Comparison of ENCODE assay signal across 17 mouse cellular contexts in the genomic region with DNA sequence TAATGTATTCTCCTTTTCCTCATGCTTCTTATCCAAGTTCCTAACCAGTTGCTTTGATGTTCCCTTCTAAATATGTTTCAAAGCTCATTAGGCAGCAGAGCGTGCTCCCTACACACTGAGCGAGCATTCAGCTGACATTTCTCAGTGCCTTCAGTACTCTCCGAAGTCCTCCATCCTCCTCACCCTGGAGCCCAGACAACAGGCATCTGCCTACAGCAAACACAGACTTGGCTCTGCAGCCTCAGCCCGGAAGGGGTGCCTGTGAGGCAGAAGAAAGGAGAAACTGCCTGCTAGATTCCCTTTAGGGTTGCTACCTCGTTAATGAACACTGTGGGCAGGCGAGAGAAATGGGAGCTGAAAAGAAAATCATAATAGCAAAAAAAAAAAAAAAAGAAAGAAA. TPM values are rescaled to one million over a fixed set of nuclear protein-coding genes. Genes with fewer than 3 reads are reported as not detected.
DNase-seq lines count a peak whose midpoint lies in the region; ATAC-seq and TF ChIP-seq lines count a peak whose summit lies in the region.
"Had no signal": no experiment of that assay in that cellular context is flagged by ENCODE, and none has a peak within 500 bp of the region (broad histone marks: within the 10 kb centered on the region; RNA-seq: fewer than 3 reads in every experiment).

No protein-coding gene starts in this region.

- peak overlapping the region; percentile 33; the same call in 1 of the 2 replicates for H3K27ac ChIP-seq in layer of hippocampus, adult 2 months
- H3K27ac ChIP-seq in forebrain, embryonic 13.5 days: no peak overlapping the region
- no peak overlapping the region for H3K27ac ChIP-seq in kidney, embryonic 16.5 days (ENCODE audit: low read length)
- H3K27ac ChIP-seq: kidney, embryonic 15.5 days; limb, embryonic 15.5 days; neural tube, embryonic 13.5 days had no signal

- H3K27me3 ChIP-seq in forebrain, embryonic 13.5 days: no peaks in the 10 kb centered on the region
- H3K27me3 ChIP-seq in kidney, embryonic 16.5 days (ENCODE audit: insufficient read depth, low read length): no peaks in the 10 kb centered on the region
- H3K27me3 ChIP-seq: kidney, embryonic 15.5 days; limb, embryonic 15.5 days; neural tube, embryonic 13.5 days had no signal

- 18% methylated on average over 6 of the region's 6 CpGs for WGBS in forebrain, embryonic 13.5 days
- 64% methylated on average over 6 of the region's 6 CpGs for WGBS in kidney, embryonic 16.5 days

- peak in 1 of 2 experiments; percentile 14 for DNase-seq in layer of hippocampus, adult 2 months (ENCODE audit: low spot score in 2 of 2)
- DNase-seq in layer of hippocampus, adult 9-10 months (ENCODE audit: low spot score): no peak
- peak; percentile 22 to 27 for DNase-seq in layer of hippocampus, postnatal 10 days (ENCODE audit: low spot score in 2 of 2)
- peak; percentile 46 for DNase-seq in right cerebral cortex, adult 18-20 months
- no peak for DNase-seq in adrenal gland, adult 2 months
- DNase-seq: adrenal gland, postnatal 14 days; heart, adult 18-20 months; liver, postnatal 0 days; lung, postnatal 4 days had no signal

- H3K4me2 ChIP-seq in forebrain, embryonic 13.5 days: 0 out of 2 replicates have a peak overlapping the region, but pooled peaks have one; percentile 2
- H3K4me2 ChIP-seq in kidney, embryonic 16.5 days (replicated peaks; ENCODE audit: low read depth, low read length): no peak overlapping the region
- H3K4me2 ChIP-seq: kidney, embryonic 15.5 days; limb, embryonic 15.5 days; neural tube, embryonic 13.5 days had no signal

- H3K9me3 ChIP-seq in forebrain, embryonic 13.5 days (replicated peaks): no peaks in the 10 kb centered on the region
- H3K9me3 ChIP-seq in kidney, embryonic 16.5 days (ENCODE audit: low read length): no peaks in the 10 kb centered on the region
- H3K9me3 ChIP-seq: kidney, embryonic 15.5 days; limb, embryonic 15.5 days; neural tube, embryonic 13.5 days had no signal

- H3K9ac ChIP-seq in forebrain, embryonic 13.5 days: no peak overlapping the region
- no peak overlapping the region for H3K9ac ChIP-seq in kidney, embryonic 16.5 days (replicated peaks; ENCODE audit: low read length)
- H3K9ac ChIP-seq: kidney, embryonic 15.5 days; limb, embryonic 15.5 days; liver, postnatal 0 days; neural tube, embryonic 13.5 days had no signal

- no peaks in the 10 kb centered on the region for H3K36me3 ChIP-seq in forebrain, embryonic 13.5 days (ENCODE audit: poor library complexity, severe bottlenecking)
- no peaks in the 10 kb centered on the region for H3K36me3 ChIP-seq in kidney, embryonic 16.5 days (ENCODE audit: insufficient read depth, low read length)
- H3K36me3 ChIP-seq: kidney, embryonic 15.5 days; limb, embryonic 15.5 days; neural tube, embryonic 13.5 days had no signal

- ATAC-seq in forebrain, embryonic 13.5 days: peak; percentile 65; the same call in 1 of the 2 replicates
- no peak for ATAC-seq in kidney, embryonic 16.5 days (ENCODE audit: low FRiP score, low TSS enrichment)
- ATAC-seq: CD4-positive, CD25-positive, alpha-beta regulatory T cell, adult 4 months; inflammation-experienced regulatory T-cells, adult 6 months; liver, postnatal 0 days had no signal

- 0 out of 2 replicates have a peak overlapping the region, but pooled peaks have one; percentile 6 for H3K4me3 ChIP-seq in layer of hippocampus, adult 2 months
- no peak overlapping the region for H3K4me3 ChIP-seq in forebrain, embryonic 13.5 days
- H3K4me3 ChIP-seq in kidney, embryonic 16.5 days (ENCODE audit: low read length): no peak overlapping the region
- H3K4me3 ChIP-seq: kidney, embryonic 15.5 days; limb, embryonic 15.5 days; neural tube, embryonic 13.5 days had no signal

- peak; percentile 51 for TF ChIP-seq CTCF in layer of hippocampus, adult 2 months (conservative IDR thresholded peaks at IDR 0.05)

- H3K4me1 ChIP-seq in forebrain, embryonic 13.5 days: peaks cover 20% of the 10 kb centered on the region
- H3K4me1 ChIP-seq in kidney, embryonic 16.5 days (ENCODE audit: insufficient read depth, low read length): no peaks in the 10 kb centered on the region
- H3K4me1 ChIP-seq: kidney, embryonic 15.5 days; limb, embryonic 15.5 days had no signal

RNA-seq across cellular contexts. Expression of gene Kcna3, which starts 57.2 kb away (rescaled TPM):
- total RNA-seq in layer of hippocampus, adult 2 months (2021): 10 to 100 TPM; 21.1 to 21.4 TPM
- polyA plus RNA-seq in forebrain, embryonic 13.5 days (2015; fragmentation: Nextera tagmentation; extraction: Ambion mirVana): 12.9 and 13.4 TPM in 2 replicates
- total RNA-seq in layer of hippocampus, postnatal 10 days (2021): 10 to 100 TPM; 18.6 to 22.6 TPM
- 1 to 10 TPM in 1 of 2 experiments, under 1 TPM in 1; 0.78 to 1.0 TPM for total RNA-seq in adrenal gland, adult 2 months (2021)
- 1.1 and 1.3 TPM in 2 replicates for polyA plus RNA-seq in adrenal gland, adult 2 months (2012; rRNA removed)
- polyA plus RNA-seq in kidney, embryonic 16.5 days (2015; fragmentation: Nextera tagmentation; extraction: Ambion mirVana): 1.1 and 1.2 TPM in 2 replicates
- total RNA-seq: MEL had no signal

Comparison
In these comparisons a context has a peak if more than half of its experiments do, and no peak if none do; other contexts are left out.
1. DNase-seq: peak in layer of hippocampus, postnatal 10 days (2 of 2) and right cerebral cortex, adult 18-20 months (single experiment); none in layer of hippocampus, adult 9-10 months (single experiment) and adrenal gland, adult 2 months (single experiment).
2. RNA of gene Kcna3, which starts 57.2 kb away (total RNA-seq): 18.6 to 22.6 TPM in layer of hippocampus, postnatal 10 days and 21.1 to 21.4 TPM in layer of hippocampus, adult 2 months; 0.78 to 1.0 TPM in adrenal gland, adult 2 months; every median in the first group is over 4 times any median in the second.